ENCODE assay signal across 8 mouse cellular contexts in the genomic region with DNA sequence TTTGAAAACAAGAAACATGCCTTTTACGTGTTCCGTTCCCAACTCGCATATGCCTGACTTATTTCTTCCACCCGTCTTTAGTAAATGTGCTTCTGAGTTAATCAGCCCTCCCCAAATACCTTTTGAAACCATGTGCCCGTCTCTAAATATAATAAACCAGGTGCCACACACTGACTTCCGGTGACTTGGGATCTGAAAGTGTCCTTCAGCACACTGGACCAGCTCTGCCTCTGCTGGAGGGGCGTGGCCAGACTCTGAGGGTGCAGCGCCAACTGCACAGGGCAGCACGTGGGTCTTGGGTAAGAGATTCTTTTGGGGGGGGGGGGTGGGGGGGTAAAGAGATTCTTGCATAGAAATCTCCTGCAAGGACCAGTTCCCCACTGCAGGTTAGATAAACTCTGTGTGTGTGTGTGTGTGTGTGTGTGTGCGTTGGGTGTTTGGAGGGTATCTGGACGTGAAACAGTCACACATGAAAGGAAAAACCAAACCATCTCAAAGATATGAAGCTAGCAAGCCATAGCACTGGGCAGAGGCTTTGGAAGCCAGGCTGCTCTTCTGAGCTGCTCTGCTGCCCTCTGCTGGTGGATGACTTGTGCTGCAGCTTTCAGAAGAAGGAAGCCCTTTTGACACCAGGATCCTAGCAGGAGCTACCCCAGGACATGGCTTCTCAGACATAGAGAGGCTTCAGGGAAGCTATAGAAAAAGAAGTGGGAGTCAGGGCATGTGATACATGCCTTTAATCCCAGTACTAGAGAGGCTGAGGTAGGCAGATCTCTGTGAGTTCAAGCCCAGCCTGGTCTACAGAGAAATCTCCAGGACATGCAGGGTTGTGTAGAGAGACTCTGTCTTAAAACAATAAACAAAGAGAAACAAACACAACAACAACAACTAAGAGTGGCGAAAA. TPM values are rescaled to one million over a fixed set of nuclear protein-coding genes. Genes with fewer than 3 reads are reported as not detected.
A peak's percentile ranks its signal among the peaks of the same experiment; 100 is the strongest.
DNase-seq lines count a peak whose midpoint lies in the region; ATAC-seq lines count a peak whose summit lies in the region.

No protein-coding gene starts in this region.

- no peak overlapping the region; the same call in 1 of the 2 replicates for H3K9ac ChIP-seq in hindbrain, embryonic 14.5 days

- ATAC-seq in hindbrain, embryonic 14.5 days (ENCODE audit: low FRiP score) = peak; percentile 69

- no peaks in the 10 kb centered on the region for H3K9me3 ChIP-seq in hindbrain, embryonic 14.5 days (ENCODE audit: control insufficient read depth, low read length)

- H3K4me3 ChIP-seq in hindbrain, embryonic 14.5 days (replicated peaks; ENCODE audit: low read length) = no peak overlapping the region

- peak overlapping the region; percentile 30 for H3K4me2 ChIP-seq in hindbrain, embryonic 14.5 days (replicated peaks)

- H3K27me3 ChIP-seq in hindbrain, embryonic 14.5 days (ENCODE audit: control insufficient read depth, insufficient read depth, low read length) = no peaks in the 10 kb centered on the region

- DNase-seq in T-cell, adult 2 months (ENCODE audit: low spot score) = peak; percentile 73
- DNase-seq in cerebellum, postnatal 10 days = peak; percentile 90 to 92
- DNase-seq in frontal cortex, postnatal 25 days (ENCODE audit: low spot score in 2 of 2) = peak; percentile 25 to 70
- peak; percentile 90 for DNase-seq in hindbrain, embryonic 14.5 days (ENCODE audit: low spot score)
- peak; percentile 57 for DNase-seq in left cerebral cortex, adult 11 months (ENCODE audit: low spot score)
- peak; percentile 83 to 87 for DNase-seq in lung, postnatal 4 days
- DNase-seq in retina, postnatal 1 day = peak; percentile 91
- peak; percentile 88 for DNase-seq in thymus, postnatal 4 days

- no peaks in the 10 kb centered on the region for H3K36me3 ChIP-seq in hindbrain, embryonic 14.5 days (replicated peaks; ENCODE audit: control insufficient read depth, insufficient read depth)

- H3K4me1 ChIP-seq in hindbrain, embryonic 14.5 days (replicated peaks; ENCODE audit: control insufficient read depth, insufficient read depth, low read length) = peaks cover 10% of the 10 kb centered on the region

- no peak overlapping the region for H3K27ac ChIP-seq in hindbrain, embryonic 14.5 days

- WGBS in hindbrain, embryonic 14.5 days = 48% methylated on average over 12 of the region's 12 CpGs

RNA-seq across cellular contexts. Expression of gene Adipor2, which starts 26.5 kb away (rescaled TPM):
- 27.3 and 27.8 TPM in 2 replicates for polyA plus RNA-seq in hindbrain, embryonic 14.5 days (2014; fragmentation: Nextera tagmentation; extraction: Ambion mirVana)

RNA-seq across cellular contexts. Expression of gene Fbxl14, which starts 35.5 kb away (rescaled TPM):
- 3.1 and 4.6 TPM in 2 replicates for polyA plus RNA-seq in hindbrain, embryonic 14.5 days (2014; fragmentation: Nextera tagmentation; extraction: Ambion mirVana)
